Mouse (Mus musculus) MEL (cell line): Measurements from ENCODE around the gene Inpp4a. TPM values are rescaled to one million over a fixed set of nuclear protein-coding genes. Genes with fewer than 3 reads are reported as not detected.

Source experiments
- DNase-seq: peaks from one replicate; pipeline ENCODE4 v3.0.0; 2011; ENCODE audit warnings: low read depth, low spot score
- H3K27ac ChIP-seq: 2 replicates; pipeline ENCODE4 v1.5.1; 2012; ENCODE audit warnings: low read depth, mild to moderate bottlenecking, control low read depth, low read length, moderate library complexity; ENCODE audit not compliant: control insufficient read depth
- H3K27me3 ChIP-seq, 2 experiments: fragments of 150-350 bp in 1 of 2; sonication (generic) in 1 of 2; 2 replicates each; pipeline ENCODE4 v1.6.1; 2012; ENCODE audit warnings: low read length in 2 of 2, mild to moderate bottlenecking in 2 of 2, improper control_type of control experiment in 1 of 2, moderate library complexity in 1 of 2; ENCODE audit not compliant: insufficient read depth in 2 of 2, control insufficient read depth in 1 of 2
- H3K36me3 ChIP-seq, 2 experiments: 2 replicates each; pipeline ENCODE4 v1.6.1; 2012 to 2014; ENCODE audit warnings: low read length in 2 of 2, improper control_type of control experiment in 1 of 2, inconsistent platforms in 1 of 2, mild to moderate bottlenecking in 1 of 2; ENCODE audit not compliant: insufficient read depth in 2 of 2, control insufficient read depth in 1 of 2
- H3K4me1 ChIP-seq, 2 experiments: fragments of 150-350 bp in 1 of 2; sonication (generic) in 1 of 2; 2 replicates each; pipeline ENCODE4 v1.6.1; 2012; ENCODE audit warnings: low read length in 2 of 2, improper control_type of control experiment in 1 of 2, mild to moderate bottlenecking in 1 of 2; ENCODE audit not compliant: insufficient read depth in 2 of 2, control insufficient read depth in 1 of 2
- H3K4me3 ChIP-seq, 2 experiments: fragments of 150-350 bp in 1 of 2; sonication (generic) in 1 of 2; 2 replicates each; pipeline ENCODE4 v1.5.1; 2012; ENCODE audit warnings: low read depth in 2 of 2, low read length in 2 of 2, mild to moderate bottlenecking in 2 of 2, moderate library complexity in 2 of 2, control low read depth in 1 of 2, improper control_type of control experiment in 1 of 2; ENCODE audit not compliant: control insufficient read depth in 1 of 2, insufficient read depth in 1 of 2
- H3K79me2 ChIP-seq: 2 replicates; pipeline ENCODE4 v1.6.1; 2012; ENCODE audit warnings: mild to moderate bottlenecking, low read length, moderate library complexity; ENCODE audit not compliant: control insufficient read depth, poor library complexity, insufficient read depth
- H3K9ac ChIP-seq: 2 replicates; pipeline ENCODE4 v1.6.1; 2012; ENCODE audit warnings: low read depth, mild to moderate bottlenecking, control low read depth, low read length, moderate library complexity; ENCODE audit not compliant: control insufficient read depth, poor library complexity, severe bottlenecking
- H3K9me3 ChIP-seq: fragments of 150-350 bp; sonication (generic); replicated peaks from 2 replicates; pipeline ENCODE4 v1.6.1; 2012; ENCODE audit warnings: mild to moderate bottlenecking, low read length, improper control_type of control experiment, moderate library complexity; ENCODE audit not compliant: insufficient read depth
- BHLHE40 ChIP-seq: IDR thresholded peaks from 2 replicates; pipeline ENCODE4 v1.6.1; 2012; ENCODE audit warnings: low read depth, mild to moderate bottlenecking, inconsistent platforms, low read length, improper control_type of control experiment, borderline replicate concordance
- CHD1 ChIP-seq: IDR thresholded peaks from 2 replicates; pipeline ENCODE4 v1.6.1; 2012; ENCODE audit warnings: low read depth, mild to moderate bottlenecking, inconsistent platforms, low read length, improper control_type of control experiment
- CHD2 ChIP-seq: IDR thresholded peaks from 2 replicates; pipeline ENCODE4 v1.6.1; 2011; ENCODE audit warnings: low read length, improper control_type of control experiment
- CTCF ChIP-seq, 3 experiments: IDR thresholded peaks in 2 of 3; conservative IDR thresholded peaks in 1 of 3; 2 replicates each; pipeline ENCODE4 v1.5.1; 2011 to 2012; ENCODE audit warnings: low read length in 3 of 3, low read depth in 2 of 3, mild to moderate bottlenecking in 2 of 3, improper control_type of control experiment in 1 of 3, inconsistent platforms in 1 of 3, mixed read lengths in 1 of 3, moderate library complexity in 1 of 3; ENCODE audit not compliant: control insufficient read depth in 1 of 3, insufficient read depth in 1 of 3, poor library complexity in 1 of 3, severe bottlenecking in 1 of 3
- E2F4 ChIP-seq: IDR thresholded peaks from 2 replicates; pipeline ENCODE4 v1.6.1; 2011; ENCODE audit warnings: low read depth, low read length, improper control_type of control experiment, borderline replicate concordance
- ELF1 ChIP-seq: IDR thresholded peaks from 2 replicates; pipeline ENCODE4 v1.6.1; 2014; ENCODE audit warnings: low read depth, mild to moderate bottlenecking, inconsistent platforms, low read length, improper control_type of control experiment, moderate library complexity
- EP300 ChIP-seq, 2 experiments: IDR thresholded peaks; 2 replicates each; pipeline ENCODE4 v1.6.1; 2011; ENCODE audit warnings: improper control_type of control experiment in 2 of 2, low read length in 2 of 2, low read depth in 1 of 2, mild to moderate bottlenecking in 1 of 2
- ETS1 ChIP-seq: IDR thresholded peaks from 2 replicates; pipeline ENCODE4 v1.6.1; 2012; ENCODE audit warnings: low read depth, mild to moderate bottlenecking, inconsistent platforms, low read length, improper control_type of control experiment, moderate library complexity
- GABPA ChIP-seq: IDR thresholded peaks from 2 replicates; pipeline ENCODE4 v1.6.1; 2012; ENCODE audit warnings: low read depth, mild to moderate bottlenecking, inconsistent platforms, low read length, improper control_type of control experiment, moderate library complexity
- GATA1 ChIP-seq: IDR thresholded peaks from 2 replicates; pipeline ENCODE4 v1.6.1; 2011; ENCODE audit warnings: low read depth, low read length, improper control_type of control experiment
- HCFC1 ChIP-seq: IDR thresholded peaks from 2 replicates; pipeline ENCODE4 v1.6.1; 2012; ENCODE audit warnings: low read depth, mild to moderate bottlenecking, inconsistent platforms, low read length, improper control_type of control experiment, moderate library complexity
- KAT2A ChIP-seq: conservative IDR thresholded peaks from 2 replicates; pipeline ENCODE4 v1.6.1; 2012; ENCODE audit warnings: low read depth, low read length, improper control_type of control experiment, inconsistent platforms
- MAFK ChIP-seq: IDR thresholded peaks from 2 replicates; pipeline ENCODE4 v1.6.1; 2011; ENCODE audit warnings: low read depth, mild to moderate bottlenecking, low read length, improper control_type of control experiment, borderline replicate concordance
- MAX ChIP-seq: IDR thresholded peaks from 2 replicates; pipeline ENCODE4 v1.6.1; 2011; ENCODE audit warnings: low read length, improper control_type of control experiment
- MAZ ChIP-seq: IDR thresholded peaks from 2 replicates; pipeline ENCODE4 v1.6.1; 2012; ENCODE audit warnings: low read depth, mild to moderate bottlenecking, inconsistent platforms, low read length, improper control_type of control experiment
- MEF2A ChIP-seq: IDR thresholded peaks from 2 replicates; pipeline ENCODE4 v1.6.1; 2014; ENCODE audit warnings: low read depth, mild to moderate bottlenecking, inconsistent platforms, low read length, improper control_type of control experiment; ENCODE audit not compliant: poor library complexity, insufficient replicate concordance, severe bottlenecking; ENCODE audit errors: extremely low read depth
- MYB ChIP-seq: IDR thresholded peaks from 2 replicates; pipeline ENCODE4 v1.6.1; 2011; ENCODE audit warnings: mild to moderate bottlenecking, low read depth, low read length, improper control_type of control experiment
- MYC ChIP-seq: IDR thresholded peaks from 2 replicates; pipeline ENCODE4 v1.6.1; 2011; ENCODE audit warnings: low read depth, mild to moderate bottlenecking, low read length, improper control_type of control experiment, moderate library complexity
- NELFE ChIP-seq: IDR thresholded peaks from 2 replicates; pipeline ENCODE4 v1.6.1; 2011; ENCODE audit warnings: low read depth, low read length, improper control_type of control experiment
- NRF1 ChIP-seq: IDR thresholded peaks from 2 replicates; pipeline ENCODE4 v1.6.1; 2014; ENCODE audit warnings: low read depth, mild to moderate bottlenecking, inconsistent platforms, low read length, improper control_type of control experiment, moderate library complexity; ENCODE audit not compliant: poor library complexity, insufficient read depth, severe bottlenecking
- POLR2A ChIP-seq, 2 experiments: IDR thresholded peaks; 2 replicates each; pipeline ENCODE4 v1.6.1; 2011 to 2012; ENCODE audit warnings: low read length in 2 of 2, mild to moderate bottlenecking in 2 of 2, control low read depth in 1 of 2, improper control_type of control experiment in 1 of 2, low read depth in 1 of 2, moderate library complexity in 1 of 2; ENCODE audit not compliant: control insufficient read depth in 1 of 2, insufficient read depth in 1 of 2, poor library complexity in 1 of 2
- POLR2AphosphoS2 ChIP-seq: IDR thresholded peaks from 2 replicates; pipeline ENCODE4 v1.6.1; 2011; ENCODE audit warnings: low read length, improper control_type of control experiment
- POLR2AphosphoS5 ChIP-seq: IDR thresholded peaks from 2 replicates; pipeline ENCODE4 v1.6.1; 2012; ENCODE audit warnings: low read depth, borderline replicate concordance, mild to moderate bottlenecking, inconsistent platforms, low read length, moderate library complexity, mixed read lengths
- RAD21 ChIP-seq: IDR thresholded peaks from 2 replicates; pipeline ENCODE4 v1.6.1; 2011; ENCODE audit warnings: mild to moderate bottlenecking, low read depth, low read length, improper control_type of control experiment
- SIN3A ChIP-seq: IDR thresholded peaks from 2 replicates; pipeline ENCODE4 v1.6.1; 2012; ENCODE audit warnings: low read length, improper control_type of control experiment, inconsistent platforms
- SMC3 ChIP-seq: IDR thresholded peaks from 2 replicates; pipeline ENCODE4 v1.6.1; 2011; ENCODE audit warnings: low read depth, low read length, improper control_type of control experiment
- TAL1 ChIP-seq: IDR thresholded peaks from 2 replicates; pipeline ENCODE4 v1.6.1; 2012; ENCODE audit warnings: mild to moderate bottlenecking, inconsistent platforms, low read length, moderate library complexity, mixed read lengths
- TBP ChIP-seq: IDR thresholded peaks from 2 replicates; pipeline ENCODE4 v1.8.0; 2011; ENCODE audit warnings: low read depth, low read length, improper control_type of control experiment
- TCF12 ChIP-seq: IDR thresholded peaks from 2 replicates; pipeline ENCODE4 v1.6.1; 2014; ENCODE audit warnings: low read depth, mild to moderate bottlenecking, inconsistent platforms, low read length, improper control_type of control experiment, moderate library complexity
- UBTF ChIP-seq: IDR thresholded peaks from 2 replicates; pipeline ENCODE4 v1.6.1; 2012; ENCODE audit warnings: low read depth, mild to moderate bottlenecking, inconsistent platforms, low read length, improper control_type of control experiment, moderate library complexity, borderline replicate concordance; ENCODE audit not compliant: insufficient read depth
- USF1 ChIP-seq: IDR thresholded peaks from 2 replicates; pipeline ENCODE4 v1.6.1; 2014; ENCODE audit warnings: low read depth, mild to moderate bottlenecking, inconsistent platforms, low read length, improper control_type of control experiment, moderate library complexity
- USF2 ChIP-seq, 2 experiments: IDR thresholded peaks; 2 replicates each; pipeline ENCODE4 v1.6.1; 2011 to 2012; ENCODE audit warnings: improper control_type of control experiment in 2 of 2, low read length in 2 of 2, borderline replicate concordance in 1 of 2, inconsistent platforms in 1 of 2, low read depth in 1 of 2, mild to moderate bottlenecking in 1 of 2; ENCODE audit not compliant: insufficient read depth in 1 of 2
- ZC3H11A ChIP-seq: IDR thresholded peaks from 2 replicates; pipeline ENCODE4 v1.6.1; 2012; ENCODE audit warnings: low read depth, mild to moderate bottlenecking, inconsistent platforms, low read length, improper control_type of control experiment
- ZKSCAN1 ChIP-seq: IDR thresholded peaks from 2 replicates; pipeline ENCODE4 v1.6.1; 2012; ENCODE audit warnings: low read depth, mild to moderate bottlenecking, inconsistent platforms, low read length, improper control_type of control experiment, moderate library complexity
- ZMIZ1 ChIP-seq: IDR thresholded peaks from 2 replicates; pipeline ENCODE4 v1.6.1; 2012; ENCODE audit warnings: low read depth, mild to moderate bottlenecking, inconsistent platforms, low read length, improper control_type of control experiment, moderate library complexity
- polyA plus RNA-seq, 2 experiments: library from polyadenylated mRNA; stranded (reverse) in 1 of 2; unstranded in 1 of 2; fragments of >175 nt in 1 of 2; fragments of >200 nt in 1 of 2; gene quantifications; 2 replicates each; pipeline versions ENCODE4 v1.2.1 to v1.2.4; 2012; ENCODE audit warnings: low replicate concordance in 2 of 2, low read depth in 1 of 2; ENCODE audit not compliant: insufficient read length in 2 of 2, insufficient read depth in 1 of 2, missing spikeins in 1 of 2
- total RNA-seq: library from RNA; depleted of rRNA; stranded (reverse); fragments of 300-350 nt; gene quantifications from 2 replicates; pipeline ENCODE4 v1.2.3, GENCODE M21; 2012

The Inpp4a gene
- total and polyA plus RNA-seq, 3 experiments, result 1.6 to 5.0 TPM; not detected in 1

GRCm38 (mm10) chr1:37429366-37430296 is 130.0 kb downstream of the Inpp4a start, which contains the start of the genes Coa5 and Unc50:
Gene Coa5, minus strand, starts transcription at chr1:37430103.
Gene Unc50, plus strand, starts transcription at chr1:37430139.
- Histone ChIP-seq H3K36me3 (peaks cover 6 to 40% of the 10 kb centered on the region in 2 experiments), H3K9ac (peak within 1 kb of the TSS; percentile 86), H3K27ac (peak within 1 kb of the TSS; percentile 94), H3K27me3 (no peaks in the 10 kb centered on the region), H3K79me2 (peaks cover 46% of the 10 kb centered on the region), H3K4me3 (peak within 1 kb of the TSS; percentile 92 to 93), H3K9me3 (no peaks in the 10 kb centered on the region), H3K4me1 (peaks cover 14 to 35% of the 10 kb centered on the region in 2 experiments)
- peak; percentile 97 for DNase-seq
- TF ChIP-seq E2F4 (no peak), MAX (peak; percentile 45; the same call in 1 of the 2 replicates), HCFC1 (peak; percentile 97), GABPA (no peak; the same call in 1 of the 2 replicates), CTCF (IDR thresholded peaks at IDR 0.05 in 2 of 3, conservative IDR thresholded peaks at IDR 0.05 in 1 of 3; ENCODE audit: control insufficient read depth in 1 of 3, insufficient read depth in 1 of 3, low read depth in 2 of 3, low read length in 3 of 3, poor library complexity in 1 of 3, severe bottlenecking in 1 of 3) (no peak), ZMIZ1 (no peak), CHD2 (no peak), MYC (peak; percentile 51; the same call in 1 of the 2 replicates), MAZ (no peak), RAD21 (no peak), KAT2A (peak; percentile 94), MYB (no peak), TBP (peak; percentile 71), NELFE (peak; percentile 74), TCF12 (peak; percentile 43; the same call in 1 of the 2 replicates), ZKSCAN1 (no peak), SMC3 (no peak), TAL1 (no peak), USF1 (no peak), ETS1 (peak; percentile 34; the same call in 1 of the 2 replicates), GATA1 (no peak), POLR2A (IDR thresholded peaks at IDR 0.05; ENCODE audit: control insufficient read depth in 1 of 2, insufficient read depth in 1 of 2, low read depth in 1 of 2, low read length in 2 of 2, poor library complexity in 1 of 2) (peak; percentile 77 to 85), NRF1 (peak; percentile 88), MEF2A (no peak), EP300 (IDR thresholded peaks at IDR 0.05; ENCODE audit: low read depth in 1 of 2, low read length in 2 of 2) (no peak), POLR2AphosphoS2 (peak; percentile 75), SIN3A (peak; percentile 99), MAFK (no peak), ELF1 (peak; percentile 99), UBTF (no peak; the same call in 1 of the 2 replicates), USF2 (IDR thresholded peaks at IDR 0.05; ENCODE audit: borderline replicate concordance in 1 of 2, insufficient read depth in 1 of 2, low read depth in 1 of 2, low read length in 2 of 2) (no peak), POLR2AphosphoS5 (0 out of 2 replicates have a peak, but pooled peaks have one; percentile 24), BHLHE40 (no peak), CHD1 (no peak), ZC3H11A (no peak)
